Mouse (Mus musculus): Measurements from ENCODE around the gene Ptpa. TPM values are rescaled to one million over a fixed set of nuclear protein-coding genes. Genes with fewer than 3 reads are reported as not detected.

Ptpa gene
- polyA plus RNA-seq, 1 experiment from 2014 or later: 177 TPM

DNA sequence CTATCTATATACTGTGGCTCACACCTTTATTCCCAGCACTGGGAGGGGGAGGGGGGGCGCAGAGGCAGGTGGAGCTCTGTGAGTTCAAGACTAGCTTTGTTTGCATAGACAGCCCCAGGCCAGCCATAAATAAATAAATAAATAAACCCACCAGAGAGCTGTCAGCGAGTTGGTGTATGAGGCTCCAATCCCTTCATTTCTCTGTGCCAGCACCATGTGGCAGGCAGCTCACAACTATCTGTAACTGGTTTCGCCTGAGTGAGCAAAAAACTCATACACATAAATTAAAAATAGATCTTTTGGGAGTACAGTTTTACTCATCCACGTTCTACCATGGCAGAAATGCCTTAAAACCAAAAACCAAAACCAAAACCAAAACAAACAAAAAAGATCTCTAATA lies 5.6 kb downstream of the Ptpa start:
- H3K36me3 ChIP-seq: peaks cover 17% of the 10 kb centered on the region
- no peak overlapping the region for H3K4me3 ChIP-seq
- H3K27ac ChIP-seq: no peak overlapping the region
- DNase-seq (ENCODE audit: low spot score): no peak
- H3K27me3 ChIP-seq (ENCODE audit: low read depth, poor library complexity, severe bottlenecking): no peaks in the 10 kb centered on the region
- 84% methylated on average over 4 of the region's 4 CpGs for WGBS
- peaks cover 30% of the 10 kb centered on the region for H3K4me1 ChIP-seq
- no peaks in the 10 kb centered on the region for H3K9me3 ChIP-seq (replicated peaks)

- H3K27ac ChIP-seq: no peak overlapping the region
- H3K36me3 ChIP-seq: peaks cover 85% of the 10 kb centered on the region
Measured at GRCm38 (mm10) chr2:30429156-30429555, 13.3 kb downstream of the Ptpa start.

GRCm38 (mm10) chr2:30435326-30436155 lies 19.7 kb downstream of the Ptpa start:
- Histone ChIP-seq H3K4me1 (peaks cover 10% of the 10 kb centered on the region), H3K4me3 (no peak overlapping the region), H3K27me3 (ENCODE audit: low read depth, poor library complexity, severe bottlenecking) (no peaks in the 10 kb centered on the region), H3K27ac (no peak overlapping the region), H3K36me3 (peaks cover 98% of the 10 kb centered on the region), H3K9me3 (replicated peaks) (no peaks in the 10 kb centered on the region)
- peak; percentile 79 for DNase-seq (ENCODE audit: low spot score)
- WGBS: 51% methylated on average over 5 of the region's 5 CpGs

More at GRCm38 (mm10) chr2:30429156-30429555, 13.3 kb downstream of the Ptpa start:
- Histone ChIP-seq H3K4me1 (no peaks in the 10 kb centered on the region), H3K9me3 (replicated peaks) (no peaks in the 10 kb centered on the region), H3K4me3 (no peak overlapping the region), H3K27me3 (ENCODE audit: low read depth, poor library complexity, severe bottlenecking) (no peaks in the 10 kb centered on the region)
- DNase-seq (ENCODE audit: low spot score): no peak

- H3K9me3 ChIP-seq (replicated peaks): no peaks in the 10 kb centered on the region
- peaks cover 16% of the 10 kb centered on the region for H3K4me1 ChIP-seq
- H3K36me3 ChIP-seq: peaks cover 95% of the 10 kb centered on the region
- no peak overlapping the region for H3K4me3 ChIP-seq
- no peak overlapping the region; the same call in 1 of the 2 replicates for H3K27ac ChIP-seq
- no peak for DNase-seq (ENCODE audit: low spot score)
- 84% methylated on average over 5 of the region's 5 CpGs for WGBS
- no peaks in the 10 kb centered on the region for H3K27me3 ChIP-seq (ENCODE audit: low read depth, poor library complexity, severe bottlenecking)
Measured at GRCm38 (mm10) chr2:30436156-30436545, 20.3 kb downstream of the Ptpa start.

- H3K9me3 ChIP-seq (replicated peaks): no peaks in the 10 kb centered on the region
- WGBS: 91% methylated on average over 4 of the region's 4 CpGs
- no peaks in the 10 kb centered on the region for H3K27me3 ChIP-seq (ENCODE audit: low read depth, poor library complexity, severe bottlenecking)
- DNase-seq (ENCODE audit: low spot score): no peak
- H3K36me3 ChIP-seq: peaks cover 88% of the 10 kb centered on the region
- no peak overlapping the region for H3K27ac ChIP-seq
- peaks cover 22% of the 10 kb centered on the region for H3K4me1 ChIP-seq
- no peak overlapping the region for H3K4me3 ChIP-seq
Measured at GRCm38 (mm10) chr2:30436809-30437208, 21.0 kb downstream of the Ptpa start.

- Histone ChIP-seq H3K36me3 (peaks cover 79% of the 10 kb centered on the region), H3K4me3 (no peak overlapping the region), H3K9me3 (replicated peaks) (no peaks in the 10 kb centered on the region), H3K4me1 (peaks cover 32% of the 10 kb centered on the region), H3K27me3 (ENCODE audit: low read depth, poor library complexity, severe bottlenecking) (no peaks in the 10 kb centered on the region), H3K27ac (0 out of 2 replicates have a peak overlapping the region, but pooled peaks have one; percentile 42)
- WGBS: 90% methylated on average over 4 of the region's 4 CpGs
- DNase-seq (ENCODE audit: low spot score): no peak
Measured at GRCm38 (mm10) chr2:30437791-30438190, 22.0 kb downstream of the Ptpa start.

- H3K4me3 ChIP-seq: no peak overlapping the region
- DNase-seq (ENCODE audit: low spot score): no peak
- peaks cover 79% of the 10 kb centered on the region for H3K36me3 ChIP-seq
- no peaks in the 10 kb centered on the region for H3K27me3 ChIP-seq (ENCODE audit: low read depth, poor library complexity, severe bottlenecking)
- WGBS: 94% methylated on average over 6 of the region's 6 CpGs
- H3K27ac ChIP-seq: peak overlapping the region; percentile 98
- peaks cover 50% of the 10 kb centered on the region for H3K4me1 ChIP-seq
- no peaks in the 10 kb centered on the region for H3K9me3 ChIP-seq (replicated peaks)
Measured at GRCm38 (mm10) chr2:30439631-30440030, 23.8 kb downstream of the Ptpa start.

GRCm38 (mm10) chr2:30440211-30440700 lies 24.4 kb downstream of the Ptpa start:
- WGBS: 79% methylated on average over 3 of the region's 3 CpGs
- Histone ChIP-seq H3K27ac (peak overlapping the region; percentile 98), H3K4me3 (0 out of 2 replicates have a peak overlapping the region, but pooled peaks have one; percentile 36), H3K27me3 (ENCODE audit: low read depth, poor library complexity, severe bottlenecking) (no peaks in the 10 kb centered on the region), H3K36me3 (peaks cover 78% of the 10 kb centered on the region), H3K9me3 (replicated peaks) (no peaks in the 10 kb centered on the region), H3K4me1 (peaks cover 57% of the 10 kb centered on the region)
- DNase-seq (ENCODE audit: low spot score): no peak

GRCm38 (mm10) chr2:30440701-30441517 lies 25.1 kb downstream of the Ptpa start:
- peak overlapping the region; percentile 98 for H3K27ac ChIP-seq
- 21% methylated on average over 12 of the region's 12 CpGs for WGBS
- H3K27me3 ChIP-seq (ENCODE audit: low read depth, poor library complexity, severe bottlenecking): no peaks in the 10 kb centered on the region
- H3K4me1 ChIP-seq: peaks cover 63% of the 10 kb centered on the region
- H3K36me3 ChIP-seq: peaks cover 79% of the 10 kb centered on the region
- DNase-seq (ENCODE audit: low spot score): peak; percentile 75
- no peaks in the 10 kb centered on the region for H3K9me3 ChIP-seq (replicated peaks)
- H3K4me3 ChIP-seq: peak overlapping the region; percentile 36

DNA sequence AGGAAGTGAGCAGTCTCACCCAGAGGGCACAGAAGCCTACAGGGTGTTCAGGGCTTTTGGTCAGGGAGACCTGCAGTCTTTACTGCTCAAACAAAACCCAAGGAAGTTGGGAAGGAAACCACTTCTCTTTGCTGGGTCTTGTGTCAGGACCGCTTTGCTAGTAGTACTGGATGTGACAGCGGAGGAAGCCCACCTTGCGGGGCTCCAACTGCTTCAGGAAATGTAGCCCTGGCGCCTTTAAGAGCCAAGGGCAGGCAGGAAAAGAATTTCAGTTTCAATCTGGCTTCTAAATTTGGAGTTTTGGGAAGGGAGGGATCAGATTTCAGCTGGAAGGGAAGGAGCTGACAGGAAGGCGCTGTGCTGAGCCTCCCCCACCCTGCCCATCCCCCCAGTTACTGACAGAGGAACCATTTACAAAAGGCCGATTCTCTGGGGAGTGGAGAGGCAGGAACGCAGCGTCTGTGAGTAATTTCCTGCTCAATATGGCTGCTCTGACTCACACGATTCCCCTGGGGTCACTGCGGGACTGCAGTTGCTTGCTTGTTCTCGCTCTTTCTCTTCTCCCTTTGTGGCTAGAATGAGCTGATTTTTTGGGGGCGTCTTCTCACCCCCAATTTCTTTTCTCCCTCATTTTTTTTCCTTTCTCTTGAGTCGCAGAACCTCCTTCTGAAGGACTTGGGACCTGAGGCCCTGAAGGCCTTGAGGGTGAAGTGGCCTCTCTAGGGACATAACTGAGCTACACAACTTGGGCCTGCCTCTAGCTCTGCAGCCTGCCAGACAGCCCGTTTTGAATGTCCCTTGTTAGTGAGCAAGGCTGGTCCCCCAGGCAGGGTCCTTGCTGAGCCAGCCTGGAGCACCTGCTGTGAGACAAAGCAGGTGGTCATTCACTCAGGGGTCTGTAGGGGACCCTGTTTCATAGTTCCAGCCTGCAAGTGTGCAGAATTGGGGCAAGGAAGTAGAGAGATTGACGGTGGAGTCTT lies 26.0 kb downstream of the Ptpa start:
- WGBS: 6% methylated on average over 15 of the region's 15 CpGs
- H3K27me3 ChIP-seq (ENCODE audit: low read depth, poor library complexity, severe bottlenecking): no peaks in the 10 kb centered on the region
- H3K27ac ChIP-seq: peak overlapping the region; percentile 98
- peaks cover 71% of the 10 kb centered on the region for H3K4me1 ChIP-seq
- H3K4me3 ChIP-seq: peak overlapping the region; percentile 36
- peaks cover 79% of the 10 kb centered on the region for H3K36me3 ChIP-seq
- peak; percentile 91 for DNase-seq (ENCODE audit: low spot score)
- no peaks in the 10 kb centered on the region for H3K9me3 ChIP-seq (replicated peaks)

DNA sequence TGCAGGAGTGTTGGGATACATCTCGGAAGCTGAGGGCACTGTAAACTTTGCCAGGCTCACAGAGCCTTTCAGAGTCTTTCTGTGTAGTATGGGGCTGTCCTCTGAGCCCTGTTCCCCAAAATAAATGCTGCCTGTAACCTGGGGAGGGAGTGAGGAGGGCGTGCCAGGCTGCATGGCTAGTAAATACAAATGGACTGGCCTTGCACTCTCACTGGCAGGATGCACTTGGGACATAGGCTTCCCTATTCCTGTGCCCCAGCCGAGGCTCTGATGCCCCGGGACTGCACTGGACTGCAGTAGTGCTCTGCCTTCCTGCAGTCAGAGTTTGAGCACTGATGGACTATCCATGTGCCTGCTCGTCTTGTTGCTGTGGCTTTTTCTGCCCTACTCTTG lies 26.7 kb downstream of the Ptpa start:
- WGBS: 73% methylated on average over 5 of the region's 5 CpGs
- Histone ChIP-seq H3K27me3 (ENCODE audit: low read depth, poor library complexity, severe bottlenecking) (no peaks in the 10 kb centered on the region), H3K27ac (peak overlapping the region; percentile 98), H3K36me3 (peaks cover 79% of the 10 kb centered on the region), H3K9me3 (replicated peaks) (no peaks in the 10 kb centered on the region), H3K4me1 (peaks cover 78% of the 10 kb centered on the region), H3K4me3 (peak overlapping the region; percentile 36)
- DNase-seq (ENCODE audit: low spot score): no peak

- 81% methylated on average over 4 of the region's 4 CpGs for WGBS
- H3K27me3 ChIP-seq (ENCODE audit: low read depth, poor library complexity, severe bottlenecking): no peaks in the 10 kb centered on the region
- H3K36me3 ChIP-seq: peaks cover 79% of the 10 kb centered on the region
- H3K4me3 ChIP-seq: no peak overlapping the region
- DNase-seq (ENCODE audit: low spot score): no peak
- peak overlapping the region; percentile 98 for H3K27ac ChIP-seq
- H3K4me1 ChIP-seq: peaks cover 80% of the 10 kb centered on the region
- H3K9me3 ChIP-seq (replicated peaks): no peaks in the 10 kb centered on the region
Measured at GRCm38 (mm10) chr2:30443281-30443680, 27.4 kb downstream of the Ptpa start.
